Comparison of ENCODE assay signal across 8 mouse cellular contexts in genomic region chr1:183147438-183147841, GRCm38 (mm10).
A peak's percentile ranks its signal among the peaks of the same experiment; 100 is the strongest.
DNase-seq lines count a peak whose midpoint lies in the region; ATAC-seq and TF ChIP-seq lines count a peak whose summit lies in the region.

No protein-coding gene starts in this region.

- no peak for TF ChIP-seq CTCF in heart, postnatal 0 days (IDR thresholded peaks at IDR 0.05; ENCODE audit: low read depth)

- H3K9ac ChIP-seq in forebrain, embryonic 13.5 days = 0 out of 2 replicates have a peak overlapping the region, but pooled peaks have one; percentile 22
- no peak overlapping the region for H3K9ac ChIP-seq in heart, postnatal 0 days (replicated peaks; ENCODE audit: low read depth, low read length)
- no peak overlapping the region; the same call in 1 of the 2 replicates for H3K9ac ChIP-seq in kidney, embryonic 15.5 days

- H3K4me3 ChIP-seq in forebrain, embryonic 13.5 days = no peak overlapping the region
- H3K4me3 ChIP-seq in heart, postnatal 0 days (ENCODE audit: low read depth, low read length) = peak overlapping the region; percentile 33
- peak overlapping the region; percentile 37 for H3K4me3 ChIP-seq in kidney, embryonic 15.5 days (replicated peaks)

- no peaks in the 10 kb centered on the region for H3K36me3 ChIP-seq in forebrain, embryonic 13.5 days (ENCODE audit: poor library complexity, severe bottlenecking)
- H3K36me3 ChIP-seq in heart, postnatal 0 days (replicated peaks; ENCODE audit: control insufficient read depth, insufficient read depth, low read length) = no peaks in the 10 kb centered on the region
- no peaks in the 10 kb centered on the region for H3K36me3 ChIP-seq in kidney, embryonic 15.5 days

- peak; percentile 88 for ATAC-seq in forebrain, embryonic 13.5 days
- peak; percentile 96 for ATAC-seq in heart, postnatal 0 days (ENCODE audit: insufficient read depth, low read depth)
- ATAC-seq in kidney, embryonic 15.5 days (replicated peaks; ENCODE audit: low FRiP score) = peak; percentile 90

- H3K27ac ChIP-seq in forebrain, embryonic 13.5 days = no peak overlapping the region
- H3K27ac ChIP-seq in heart, postnatal 0 days (ENCODE audit: low read depth) = no peak overlapping the region
- H3K27ac ChIP-seq in kidney, embryonic 15.5 days = peak overlapping the region; percentile 66

- H3K4me1 ChIP-seq in forebrain, embryonic 13.5 days = peaks cover 32% of the 10 kb centered on the region
- H3K4me1 ChIP-seq in heart, postnatal 0 days (ENCODE audit: control insufficient read depth, insufficient read depth) = 0 out of 2 replicates have a peak, but pooled peaks cover 11% of the 10 kb centered on the region
- H3K4me1 ChIP-seq in kidney, embryonic 15.5 days = peaks cover 61% of the 10 kb centered on the region

- peak; percentile 37 for DNase-seq in thymus, postnatal 4 days
- DNase-seq in thymus, adult 18-20 months = no peak
- peak; percentile 91 for DNase-seq in heart, postnatal 0 days (ENCODE audit: low spot score)
- peak; percentile 58 for DNase-seq in lung, postnatal 14 days
- peak; percentile 61 for DNase-seq in retina, embryonic 14.5 days (ENCODE audit: low spot score)
- DNase-seq in B cell, adult 2 months = no peak

- TF ChIP-seq EP300 in heart, postnatal 0 days (IDR thresholded peaks at IDR 0.05; ENCODE audit: low read depth) = no peak

- no peaks in the 10 kb centered on the region for H3K27me3 ChIP-seq in forebrain, embryonic 13.5 days
- no peaks in the 10 kb centered on the region for H3K27me3 ChIP-seq in heart, postnatal 0 days (ENCODE audit: control insufficient read depth, insufficient read depth, low read length)
- H3K27me3 ChIP-seq in kidney, embryonic 15.5 days = no peaks in the 10 kb centered on the region

- H3K4me2 ChIP-seq in forebrain, embryonic 13.5 days = no peak overlapping the region
- H3K4me2 ChIP-seq in heart, postnatal 0 days (ENCODE audit: low read depth, low read length) = peak overlapping the region; percentile 50
- peak overlapping the region; percentile 53 for H3K4me2 ChIP-seq in kidney, embryonic 15.5 days

- H3K9me3 ChIP-seq in forebrain, embryonic 13.5 days (replicated peaks) = no peaks in the 10 kb centered on the region
- no peaks in the 10 kb centered on the region for H3K9me3 ChIP-seq in heart, postnatal 0 days (replicated peaks; ENCODE audit: control insufficient read depth, low read length)
- H3K9me3 ChIP-seq in kidney, embryonic 15.5 days (replicated peaks) = no peaks in the 10 kb centered on the region

- WGBS in forebrain, embryonic 13.5 days = 27% methylated on average over 5 of the region's 5 CpGs
- WGBS in heart, postnatal 0 days = 20% methylated on average over 5 of the region's 5 CpGs
- WGBS in kidney, embryonic 15.5 days = 6% methylated on average over 5 of the region's 5 CpGs

Comparison
In these comparisons a context has a peak if more than half of its experiments do, and no peak if none do; other contexts are left out.
1. DNase-seq: peak in thymus, postnatal 4 days (single experiment), heart, postnatal 0 days (single experiment), lung, postnatal 14 days (single experiment) and retina, embryonic 14.5 days (single experiment); none in thymus, adult 18-20 months (0 of 2) and B cell, adult 2 months (0 of 2).
2. Peak in every context shown above with its lines, with median percentiles within 50 percentile points of each other: ATAC-seq.